Mouse (Mus musculus) MEL (cell line): ENCODE data around the gene Ccdc107.

Experiments
- CTCF ChIP-seq, 3 experiments: IDR thresholded peaks in 2 of 3; conservative IDR thresholded peaks in 1 of 3; 2 replicates each; pipeline ENCODE4 v1.5.1; 2011 to 2012; ENCODE audit warnings: low read length in 3 of 3, low read depth in 2 of 3, mild to moderate bottlenecking in 2 of 3, improper control_type of control experiment in 1 of 3, inconsistent platforms in 1 of 3, mixed read lengths in 1 of 3, moderate library complexity in 1 of 3; ENCODE audit not compliant: control insufficient read depth in 1 of 3, insufficient read depth in 1 of 3, poor library complexity in 1 of 3, severe bottlenecking in 1 of 3
- EP300 ChIP-seq, 2 experiments: IDR thresholded peaks; 2 replicates each; pipeline ENCODE4 v1.6.1; 2011; ENCODE audit warnings: improper control_type of control experiment in 2 of 2, low read length in 2 of 2, low read depth in 1 of 2, mild to moderate bottlenecking in 1 of 2
- UBTF ChIP-seq: IDR thresholded peaks from 2 replicates; pipeline ENCODE4 v1.6.1; 2012; ENCODE audit warnings: low read depth, mild to moderate bottlenecking, inconsistent platforms, low read length, improper control_type of control experiment, moderate library complexity, borderline replicate concordance; ENCODE audit not compliant: insufficient read depth

DNA sequence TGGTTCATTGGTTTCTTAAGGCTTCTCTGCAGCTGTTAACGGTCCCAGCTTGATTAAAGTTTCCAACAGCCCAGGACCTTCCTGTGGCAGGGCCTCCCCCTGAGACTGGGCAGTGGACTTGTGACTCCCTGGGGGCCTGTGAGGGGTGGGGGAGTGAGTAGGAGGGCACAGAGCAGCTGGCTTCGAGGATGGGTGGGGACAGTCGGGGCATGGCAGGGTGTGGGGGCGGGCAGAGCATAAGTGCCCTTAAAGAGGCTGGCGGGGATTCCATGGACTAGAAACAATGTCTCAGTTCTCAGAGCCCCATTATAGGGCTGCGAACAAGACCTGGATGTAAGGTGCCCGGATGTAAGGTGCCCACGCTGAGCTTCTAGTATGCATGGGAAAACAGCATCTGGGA lies 35.6 kb upstream of the Ccdc107 start:
- TF ChIP-seq CTCF (IDR thresholded peaks at IDR 0.05 in 2 of 3, conservative IDR thresholded peaks at IDR 0.05 in 1 of 3; ENCODE audit: control insufficient read depth in 1 of 3, insufficient read depth in 1 of 3, low read depth in 2 of 3, low read length in 3 of 3, poor library complexity in 1 of 3, severe bottlenecking in 1 of 3) = no peak
- TF ChIP-seq UBTF = no peak
- no peak for TF ChIP-seq EP300 (IDR thresholded peaks at IDR 0.05; ENCODE audit: low read depth in 1 of 2, low read length in 2 of 2)
